Mouse (Mus musculus) adipocyte (in vitro differentiated cells): ENCODE results near the gene Cyp2d22.
"Not testable (repeated sequence)": the region's sequence is repeated elsewhere in the genome, so short reads cannot be mapped to it uniquely, and the experiment has no call there.

Experiments
- DNase-seq: peaks from one replicate; pipeline ENCODE4 v3.0.0-alpha.2; 2016; ENCODE audit warnings: low spot score

Cyp2d22 gene

DNA sequence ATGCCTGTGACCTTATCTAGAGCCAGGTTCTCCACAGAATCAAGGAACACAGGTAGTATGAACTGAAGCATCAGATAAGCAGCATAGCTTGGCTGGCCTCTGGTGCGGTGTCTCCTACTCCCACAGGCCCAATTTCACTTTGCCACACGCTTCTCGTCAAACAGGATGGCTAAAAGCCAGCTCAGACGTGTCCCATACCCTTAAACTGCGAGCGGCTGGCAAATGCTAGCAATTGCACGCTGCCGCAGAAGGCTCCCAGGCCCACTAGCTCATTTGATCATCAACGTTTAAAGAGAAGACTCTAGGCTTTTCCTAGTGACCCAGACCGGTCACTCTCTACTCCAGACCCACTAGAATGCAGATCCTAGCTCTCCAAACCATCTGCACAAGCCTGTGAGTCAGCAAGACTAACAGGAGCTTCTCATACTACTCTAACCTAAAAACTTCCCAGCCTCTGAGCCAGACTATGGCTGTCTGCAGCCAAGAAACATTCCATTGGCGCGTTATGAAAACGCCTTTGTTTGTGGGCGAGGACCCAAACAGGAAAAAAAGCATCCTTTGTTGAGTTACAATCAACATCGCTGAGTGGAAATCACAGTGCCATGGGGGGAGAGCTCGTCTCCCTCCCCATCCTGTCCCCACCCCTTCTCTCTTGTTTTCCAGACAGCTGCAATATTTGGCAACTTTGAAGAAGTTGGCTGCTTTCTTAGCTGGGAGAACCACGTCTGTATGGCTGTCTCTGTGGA, 3.5 kb downstream of the Cyp2d22 start:
- no peak for DNase-seq

DNA sequence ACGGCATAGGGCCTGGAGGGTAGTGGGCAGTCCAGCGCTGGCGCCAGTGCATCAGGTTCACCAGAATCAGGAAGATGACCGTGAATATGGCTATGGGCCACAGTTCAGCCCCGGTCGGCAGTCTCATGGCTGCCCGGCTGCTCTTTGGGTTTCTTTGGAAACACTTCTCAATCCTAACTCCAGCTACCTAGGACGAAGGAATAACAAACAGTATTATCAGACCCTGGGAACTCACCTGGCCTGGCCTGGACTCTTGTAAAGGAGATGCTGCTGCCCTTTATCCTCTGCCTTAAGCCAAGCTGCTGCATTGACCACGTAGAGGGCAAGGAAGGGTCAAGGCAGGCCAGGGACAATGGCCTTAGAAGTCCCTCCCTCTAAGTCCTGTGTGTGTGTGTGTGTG, 4.2 kb downstream of the Cyp2d22 start:
- no peak for DNase-seq

DNA sequence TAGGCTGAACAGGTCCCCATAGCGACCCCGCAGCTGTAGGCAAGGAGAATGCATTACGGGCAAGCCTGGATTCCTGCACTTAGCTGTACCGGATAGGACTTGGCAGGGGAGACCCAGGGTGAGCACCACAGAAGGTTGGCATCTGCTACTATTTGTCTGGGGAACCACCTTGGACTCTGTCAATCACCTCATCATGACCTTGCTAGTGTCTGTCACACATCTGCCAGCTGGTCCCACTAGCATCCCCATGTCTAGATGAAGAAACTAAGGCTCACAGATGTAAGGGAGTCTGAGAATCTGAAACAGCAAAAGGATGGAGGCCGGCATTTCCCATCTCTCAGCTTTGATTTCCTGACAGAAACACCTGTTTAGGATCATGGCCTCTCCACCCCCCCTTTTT, 5.6 kb downstream of the Cyp2d22 start:
- DNase-seq, result no peak

DNA sequence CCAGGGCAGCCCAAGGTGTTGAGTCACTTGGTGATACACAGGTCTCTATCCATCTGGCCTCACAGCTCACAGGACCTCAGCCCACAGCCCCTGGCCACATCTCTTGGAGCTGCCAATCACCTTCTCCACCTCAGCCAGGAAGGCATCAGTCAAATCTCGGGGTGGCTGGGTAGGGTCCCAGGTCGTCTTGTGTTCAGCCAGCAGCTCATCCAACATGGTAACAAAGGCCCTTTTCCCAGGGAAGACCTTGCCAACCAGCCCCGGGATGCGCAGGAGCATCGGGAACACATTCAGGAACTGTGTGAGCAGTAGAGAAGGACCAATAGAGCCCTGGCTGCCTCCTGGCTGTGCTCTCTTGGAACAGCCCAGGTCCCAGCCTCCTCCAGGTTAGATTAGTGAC, 7.1 kb downstream of the Cyp2d22 start:
- no peak for DNase-seq

DNA sequence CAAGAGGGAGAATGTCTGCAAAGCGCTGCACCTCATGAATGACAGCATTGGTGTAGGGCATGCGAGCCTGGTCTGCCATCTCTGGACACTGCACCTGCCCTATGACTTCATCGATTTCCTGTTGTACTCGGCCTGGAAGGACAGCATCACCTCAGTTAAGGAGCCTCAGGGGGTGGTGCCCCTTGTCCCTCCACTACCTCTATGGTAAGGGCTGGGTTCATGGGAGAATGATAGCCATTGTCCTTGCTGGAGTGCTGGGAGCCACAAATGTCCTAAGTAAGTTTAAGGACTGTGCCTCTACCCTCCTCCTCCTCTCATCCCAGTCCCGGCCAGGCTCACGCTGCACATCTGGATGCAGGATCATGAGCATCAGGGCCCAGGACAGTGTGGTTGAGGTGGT, 7.6 kb downstream of the Cyp2d22 start:
- DNase-seq, result no peak

DNA sequence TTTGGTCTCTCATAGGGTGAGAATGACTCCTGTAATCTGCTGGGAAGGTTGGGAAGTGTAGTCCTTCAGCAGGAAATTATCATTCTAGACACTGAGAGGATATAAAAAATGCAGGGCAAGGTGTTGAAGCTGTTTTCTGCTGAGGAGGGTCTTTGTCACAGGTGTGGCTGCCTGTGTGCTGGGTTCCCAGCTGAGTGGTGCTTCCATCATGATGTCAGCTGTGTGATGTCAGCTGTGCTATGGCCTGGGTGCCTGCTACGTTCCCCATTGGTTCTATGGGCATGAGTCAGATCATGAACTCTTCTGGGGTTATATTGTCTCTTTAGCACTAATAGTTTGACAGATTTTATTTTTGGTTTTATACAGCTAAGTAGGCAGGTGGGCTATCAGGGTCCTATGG, 11.2 kb downstream of the Cyp2d22 start:
- DNase-seq, result no peak

DNA sequence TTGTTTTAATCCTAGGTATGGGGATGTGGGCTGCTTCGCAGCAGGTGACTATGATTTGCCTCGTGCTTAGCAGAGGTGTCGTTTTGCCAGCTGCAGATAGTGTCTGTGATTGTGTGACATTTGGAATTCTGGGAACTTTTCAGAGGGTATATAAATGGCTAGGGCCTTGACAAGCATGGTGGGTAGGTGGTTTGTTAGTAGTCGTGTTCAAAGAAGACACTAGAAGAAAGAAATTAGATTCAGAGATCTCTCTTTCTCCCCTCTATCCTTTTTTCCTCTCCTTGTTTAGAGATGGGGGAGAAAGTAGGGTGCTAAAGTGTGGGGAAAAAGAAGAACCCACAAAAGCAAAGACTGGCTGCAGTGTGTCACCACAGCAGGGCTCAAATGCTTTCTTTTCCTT, 11.9 kb downstream of the Cyp2d22 start:
- DNase-seq, result no peak

DNA sequence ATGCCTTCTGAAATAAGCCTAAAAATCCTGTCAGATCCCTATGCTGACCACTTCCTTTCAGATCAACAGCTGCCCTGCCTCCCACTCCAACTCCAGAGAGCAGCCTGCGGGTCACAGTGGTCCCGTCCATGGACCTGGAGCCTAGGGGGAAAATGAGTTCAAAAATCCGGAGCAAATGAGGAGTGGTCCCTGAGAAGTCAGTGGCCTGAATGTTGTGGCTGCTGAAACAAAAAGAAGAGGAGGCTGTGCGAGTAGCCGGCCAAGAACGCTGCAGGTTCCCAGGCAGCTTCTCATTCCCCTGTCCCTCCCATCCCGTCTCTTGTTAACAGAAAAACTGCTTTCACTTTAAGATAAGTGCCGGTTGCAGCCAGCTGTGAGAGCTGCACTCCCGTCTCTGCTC, 15.5 kb downstream of the Cyp2d22 start:
- not testable (repeated sequence) for DNase-seq

DNA sequence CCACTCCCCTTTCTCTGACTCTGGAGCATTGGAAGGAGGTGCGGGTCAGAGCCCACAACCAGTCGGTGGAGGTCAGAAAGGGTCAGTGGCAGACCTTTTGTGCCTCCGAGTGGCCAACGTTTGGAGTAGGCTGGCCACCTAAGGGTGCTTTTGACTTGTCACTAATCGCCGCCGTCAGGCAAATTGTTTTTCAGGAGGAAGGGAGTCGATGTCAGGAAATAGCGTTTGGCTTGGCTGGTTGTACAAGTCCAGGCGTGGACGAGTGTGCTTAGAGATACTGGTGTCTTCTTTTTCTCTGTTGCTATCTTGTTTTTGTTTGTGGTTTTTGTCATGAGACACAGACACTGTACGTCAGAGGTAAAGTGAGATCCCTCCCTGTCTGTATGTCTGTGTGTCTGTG, 16.3 kb downstream of the Cyp2d22 start:
- DNase-seq, result not testable (repeated sequence)

DNA sequence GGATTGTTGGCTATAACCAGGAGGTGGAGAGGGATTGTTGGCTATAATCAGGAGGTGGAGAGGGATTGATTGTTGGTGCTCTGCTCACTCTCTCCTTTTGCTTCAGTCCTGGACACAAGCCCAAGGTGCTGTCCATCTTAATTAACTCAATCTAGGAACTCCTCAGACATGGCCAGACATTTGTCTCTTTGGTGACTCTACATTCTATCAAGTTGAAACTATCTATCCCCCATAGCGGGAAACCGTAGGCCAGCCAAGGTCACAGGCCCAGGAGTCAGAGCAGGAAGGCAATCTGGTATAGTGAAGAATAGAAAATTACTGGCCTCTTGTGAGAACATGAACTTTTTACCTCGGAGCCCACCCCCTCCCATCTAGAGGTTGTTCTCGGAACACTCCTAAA, 17.8 kb downstream of the Cyp2d22 start:
- DNase-seq, result no peak

DNA sequence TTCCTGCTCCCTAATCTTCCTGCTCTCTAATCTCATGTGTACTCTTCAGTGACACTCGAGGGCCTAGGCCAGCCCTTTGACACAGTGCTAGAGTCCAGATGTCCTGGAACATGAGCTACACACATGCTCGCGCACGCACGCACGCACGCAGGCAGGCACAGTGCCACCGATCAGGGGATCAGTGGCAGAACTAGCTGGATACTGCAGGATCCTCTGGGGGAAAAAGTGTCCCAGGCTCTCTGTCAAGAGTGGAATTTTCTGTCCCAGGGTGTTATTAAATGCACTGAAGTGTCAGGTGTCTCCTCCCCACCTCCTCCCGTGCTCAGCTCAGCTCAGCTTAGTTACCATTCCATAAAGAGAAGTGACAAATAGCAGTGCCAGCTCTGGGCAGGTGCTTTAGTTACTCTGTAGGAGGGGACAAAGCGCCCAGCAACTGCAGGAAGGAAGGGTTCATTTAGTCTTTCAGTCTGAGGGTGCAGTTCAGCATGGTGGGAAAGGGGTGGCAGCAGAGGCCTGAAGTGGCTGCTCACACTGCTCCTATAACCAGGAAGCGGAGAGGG, 18.5 kb downstream of the Cyp2d22 start:
- DNase-seq, result no peak

DNA sequence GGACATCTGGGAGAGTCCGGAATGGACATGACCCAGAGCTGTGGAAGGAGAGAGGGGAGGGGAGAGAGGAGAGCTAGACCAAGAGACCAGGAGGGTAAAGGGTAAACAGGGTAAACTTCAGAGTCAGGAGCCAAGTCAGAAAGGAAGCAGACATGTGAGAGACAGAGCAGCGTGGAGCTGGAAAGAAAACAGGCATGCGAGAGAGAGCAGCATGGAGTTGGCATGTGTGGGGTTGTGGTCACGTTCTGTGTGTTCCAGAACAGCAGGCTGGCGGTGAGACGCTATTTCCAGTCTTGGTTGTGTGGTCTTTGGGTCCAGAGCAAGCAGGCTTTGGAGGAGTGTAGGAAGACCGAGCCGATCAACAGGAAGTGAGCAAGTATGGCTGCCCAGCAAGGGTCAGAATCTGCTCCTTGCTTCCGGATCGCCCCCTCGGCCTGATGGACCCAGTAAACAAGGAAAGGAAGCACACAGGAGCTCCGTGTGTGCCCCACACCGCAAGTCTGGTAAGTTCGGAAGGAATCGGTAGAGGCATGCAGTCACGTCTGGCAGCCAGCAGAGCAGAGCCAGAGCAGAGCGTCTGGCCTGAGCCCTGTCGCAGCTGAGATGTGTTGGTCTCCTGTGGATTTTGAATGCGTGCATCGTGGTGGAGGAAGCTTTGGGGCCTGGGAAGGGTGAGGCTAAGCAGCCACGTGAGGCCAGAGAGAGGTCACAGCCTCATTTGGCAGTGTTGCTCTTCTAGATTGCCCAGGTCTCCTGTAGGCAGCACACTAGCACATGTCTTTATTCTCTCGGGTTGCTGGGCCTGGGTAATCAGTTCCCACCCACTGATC, 21.4 kb downstream of the Cyp2d22 start:
- DNase-seq, result peak; percentile 66

DNA sequence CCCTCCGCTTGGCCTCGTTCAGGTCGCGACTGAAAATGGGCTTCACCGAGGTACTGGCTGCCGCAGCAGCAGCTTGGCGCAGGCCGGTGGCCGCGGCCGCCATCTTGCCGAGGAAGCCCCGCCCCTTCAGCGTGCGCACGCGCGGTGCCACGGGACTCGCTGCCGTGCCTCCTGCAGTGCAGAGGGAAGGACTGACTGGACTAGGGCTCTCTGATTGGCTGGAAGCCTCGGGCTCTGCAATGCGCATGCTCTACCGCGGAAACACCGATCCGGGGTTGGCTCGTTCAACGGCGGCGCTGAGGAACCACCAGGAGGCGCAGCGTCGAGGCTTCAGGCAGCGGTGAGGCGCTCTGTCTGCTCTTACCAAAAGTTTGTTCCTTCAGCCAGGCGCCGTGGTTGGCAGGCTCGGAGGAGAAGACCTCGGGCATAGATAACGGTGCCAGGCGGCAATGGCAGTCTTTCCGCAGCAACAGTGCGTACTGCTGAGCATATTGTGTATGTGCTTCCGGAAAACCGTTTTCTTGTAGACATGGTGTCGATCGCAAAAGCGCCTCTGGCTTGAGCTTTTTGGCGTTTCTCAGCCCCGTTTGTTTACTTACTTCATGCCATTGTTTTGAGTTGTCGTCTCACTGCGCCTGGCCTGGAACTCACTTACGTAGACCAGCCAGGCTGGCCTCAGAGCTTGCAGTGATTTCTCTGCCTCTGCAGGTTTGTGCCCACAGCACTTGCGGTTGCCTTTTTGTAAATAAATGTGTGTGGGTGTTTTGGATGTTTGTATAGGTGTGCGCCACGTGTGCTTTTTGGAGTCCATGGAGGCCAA, 25.7 kb downstream of the Cyp2d22 start, which contains the start of gene Ndufa6:
TSS of gene Ndufa6 (minus strand) at position 197 of the 820 bp plus-strand sequence.
- DNase-seq, result peak; percentile 98

DNA sequence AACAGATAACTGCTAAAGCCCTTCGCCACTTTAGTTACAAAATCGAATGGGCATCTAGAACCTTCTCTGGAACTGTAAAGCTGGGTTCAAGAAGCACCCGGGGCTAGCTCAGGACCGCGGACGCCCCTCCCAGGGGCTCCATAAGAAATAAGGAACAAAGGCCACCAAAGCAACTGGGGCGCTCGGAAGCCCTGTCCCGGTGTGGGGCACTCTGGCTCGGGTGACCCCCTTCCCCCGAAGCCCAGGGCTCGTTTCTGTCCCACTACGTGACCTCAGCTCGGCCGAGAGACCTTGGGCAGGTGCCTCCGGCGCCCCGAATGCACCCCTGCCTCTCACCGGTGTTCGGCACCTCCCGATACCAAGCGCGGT, 26.3 kb downstream of the Cyp2d22 start:
- peak; percentile 33 for DNase-seq

DNA sequence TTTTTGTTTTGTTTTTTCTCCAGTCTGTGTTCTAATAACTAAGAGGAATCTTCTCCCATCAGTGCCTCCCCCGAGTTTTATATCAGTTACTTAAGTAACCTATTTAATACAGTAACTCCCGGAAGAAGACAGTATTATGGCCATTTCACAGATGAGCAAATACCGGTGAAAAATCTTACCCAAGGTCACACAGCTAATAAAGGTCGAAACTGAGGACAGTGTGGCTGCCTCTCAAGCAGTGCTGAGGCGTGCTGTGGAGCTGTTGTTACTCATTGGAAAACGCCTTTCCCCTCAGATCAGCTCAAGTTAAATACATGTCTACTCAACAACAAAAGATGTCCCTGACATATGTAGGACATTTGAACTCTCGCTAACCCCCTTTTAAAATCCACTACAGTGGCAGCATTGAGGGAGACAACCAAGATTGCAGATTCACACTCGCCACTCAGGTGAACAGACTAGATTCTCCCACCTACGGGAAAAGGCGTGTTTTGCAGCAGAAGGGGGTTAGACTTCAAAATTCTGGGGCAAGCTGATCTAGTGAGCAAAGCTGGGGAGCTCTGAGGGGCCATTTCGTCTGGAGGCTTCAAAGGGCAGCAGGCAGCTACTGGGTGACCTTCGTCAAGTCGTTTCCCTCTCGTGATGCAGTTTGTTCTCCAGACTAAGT, 26.8 kb downstream of the Cyp2d22 start:
- DNase-seq, result no peak

DNA sequence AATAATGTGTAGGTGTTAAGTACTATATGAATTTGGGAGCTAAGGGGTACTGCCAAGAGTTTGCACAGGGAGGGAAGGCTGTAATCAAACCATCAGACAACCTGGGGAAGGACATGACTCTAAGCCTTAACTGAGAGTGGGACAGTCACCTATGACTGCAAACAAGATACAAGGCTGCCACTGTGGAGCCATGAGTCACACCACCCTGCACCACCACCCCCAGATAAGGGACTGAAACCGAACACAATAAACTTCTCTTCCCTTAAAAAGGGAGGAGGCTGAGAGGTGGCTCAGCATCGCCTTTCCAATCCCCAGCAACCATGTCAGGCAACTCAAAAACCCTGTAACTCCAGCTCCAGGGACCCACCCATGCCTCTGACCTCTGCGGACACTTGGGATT, 28.6 kb downstream of the Cyp2d22 start:
- no peak for DNase-seq

DNA sequence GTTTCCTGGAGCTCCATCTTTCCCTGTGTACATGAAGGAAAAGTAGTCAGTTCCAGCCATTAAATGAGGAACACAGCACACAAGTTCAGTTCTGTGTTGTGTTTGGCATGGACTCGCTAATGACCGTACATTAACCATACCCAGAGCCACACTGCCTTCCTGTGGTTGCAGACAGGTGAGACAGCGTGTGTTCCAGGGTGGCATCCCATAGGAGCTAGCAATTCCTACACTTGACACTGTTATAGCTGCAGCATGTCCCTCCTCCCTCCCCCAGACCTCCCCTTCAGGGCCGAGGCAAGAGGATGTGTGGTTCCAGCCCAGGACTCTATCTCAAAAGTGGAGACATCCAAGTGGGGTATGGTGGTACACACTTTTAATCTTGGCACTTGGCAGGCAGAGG, 29.7 kb downstream of the Cyp2d22 start:
- DNase-seq, result no peak

DNA sequence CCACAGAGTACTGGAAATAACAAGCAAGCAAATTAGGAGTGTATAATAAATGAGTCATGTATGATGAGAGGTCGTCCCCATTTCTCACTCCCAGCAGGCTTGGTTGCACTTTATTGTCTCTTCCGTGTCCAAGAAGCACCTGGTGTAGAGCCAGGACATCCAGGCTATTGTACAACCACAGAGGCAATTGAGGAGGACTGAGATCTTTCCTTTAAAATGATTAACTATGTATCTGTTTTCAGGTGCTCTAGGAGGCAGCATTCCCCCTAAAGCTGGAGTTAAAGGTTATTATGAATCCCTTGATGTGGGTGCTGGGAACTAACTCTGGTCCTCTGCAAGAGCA, 31.1 kb downstream of the Cyp2d22 start:
- DNase-seq, result no peak

DNA sequence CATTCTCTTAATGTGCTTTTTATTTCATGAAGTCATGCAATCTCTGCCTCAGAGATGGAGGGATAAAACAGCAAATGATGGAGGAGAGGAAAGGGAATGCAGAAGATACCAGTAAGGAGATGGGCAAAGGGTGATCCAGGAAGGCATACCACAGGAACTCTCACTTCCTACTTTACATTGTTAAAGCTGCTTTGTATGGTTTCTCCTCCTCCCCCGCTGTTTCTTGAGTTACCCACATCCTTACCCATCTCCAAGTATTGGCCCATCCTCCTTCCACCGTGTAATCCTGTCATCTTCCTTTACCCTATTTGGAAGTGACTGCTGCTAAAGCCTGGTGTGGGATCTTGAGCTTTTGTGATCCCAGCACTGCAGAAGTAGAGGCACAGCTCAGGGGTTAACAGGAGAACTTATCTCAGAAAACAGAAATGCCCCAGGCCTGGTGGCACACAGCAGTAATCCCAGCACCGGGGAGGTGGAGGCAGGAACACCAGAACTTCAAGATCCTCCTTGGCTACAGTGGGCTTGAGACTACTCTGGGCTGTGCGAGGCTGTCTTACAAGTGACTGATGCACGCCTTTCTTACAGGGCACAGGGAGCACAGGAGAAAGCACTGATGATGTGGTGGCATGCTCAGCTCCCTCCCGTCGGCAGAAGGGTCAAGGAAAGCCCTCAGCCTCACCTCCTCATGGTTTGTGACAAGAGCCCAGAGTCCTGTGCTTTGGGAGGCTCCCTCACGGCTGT, 31.6 kb downstream of the Cyp2d22 start:
- no peak for DNase-seq

DNA sequence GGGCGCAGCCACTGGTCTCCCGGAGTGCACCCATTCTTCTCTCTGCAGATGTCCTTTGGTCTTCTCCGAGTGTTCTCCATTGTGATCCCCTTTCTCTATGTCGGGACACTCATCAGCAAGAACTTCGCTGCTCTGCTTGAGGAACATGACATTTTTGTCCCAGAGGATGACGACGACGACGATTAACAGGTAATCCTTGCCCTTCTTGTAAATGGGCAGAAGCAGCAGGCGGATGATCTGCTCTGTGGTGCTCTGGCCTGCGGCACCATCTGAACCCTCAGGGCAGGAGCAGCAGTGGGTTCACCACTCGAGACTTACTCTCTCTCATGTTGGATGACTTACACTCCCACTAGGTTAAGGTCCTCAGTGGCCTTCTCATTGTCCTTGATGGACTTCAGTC, 32.2 kb downstream of the Cyp2d22 start:
- no peak for DNase-seq

DNA sequence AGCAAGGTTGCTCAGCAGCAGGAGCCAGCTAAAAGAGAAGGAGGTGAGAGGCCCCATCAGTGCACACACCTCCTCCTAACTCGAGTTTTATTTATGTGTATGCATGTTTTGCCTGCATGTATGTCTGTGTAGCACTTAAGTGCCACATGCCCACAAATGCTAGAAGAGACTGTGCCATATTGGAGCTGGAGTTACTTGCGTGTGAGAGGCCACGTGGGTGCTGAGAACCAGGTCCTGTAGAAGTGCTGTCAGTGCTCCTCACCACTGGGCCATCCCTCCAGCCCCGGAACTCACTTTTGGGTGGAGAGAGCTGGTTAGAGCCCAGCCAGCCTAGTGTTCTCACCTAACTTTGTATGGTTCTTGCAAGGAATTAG, 32.8 kb downstream of the Cyp2d22 start:
- no peak for DNase-seq
